Mouse (Mus musculus) heart, postnatal 0 days (tissue): ENCODE results near the gene Rhd.

Experiments
- CTCF ChIP-seq: IDR thresholded peaks from 2 replicates; pipeline ENCODE4 v1.5.1; 2016; ENCODE audit warnings: antibody characterized with exemption, control low read depth, low read depth
- EP300 ChIP-seq: IDR thresholded peaks from 2 replicates; pipeline ENCODE4 v1.6.1; 2016; ENCODE audit warnings: antibody characterized with exemption, low read depth

- no peak for TF ChIP-seq CTCF
- 0 out of 2 replicates have a peak, but pooled peaks have one; percentile 38 for TF ChIP-seq EP300
These were observed 54.0 kb downstream of the Rhd start for GRCm38 (mm10) chr4:134918381-134918780.
